Mouse (Mus musculus): ENCODE data around the gene Dpp10.
A peak's percentile ranks its signal among the peaks of the same experiment; 100 is the strongest.

The Dpp10 gene

DNA sequence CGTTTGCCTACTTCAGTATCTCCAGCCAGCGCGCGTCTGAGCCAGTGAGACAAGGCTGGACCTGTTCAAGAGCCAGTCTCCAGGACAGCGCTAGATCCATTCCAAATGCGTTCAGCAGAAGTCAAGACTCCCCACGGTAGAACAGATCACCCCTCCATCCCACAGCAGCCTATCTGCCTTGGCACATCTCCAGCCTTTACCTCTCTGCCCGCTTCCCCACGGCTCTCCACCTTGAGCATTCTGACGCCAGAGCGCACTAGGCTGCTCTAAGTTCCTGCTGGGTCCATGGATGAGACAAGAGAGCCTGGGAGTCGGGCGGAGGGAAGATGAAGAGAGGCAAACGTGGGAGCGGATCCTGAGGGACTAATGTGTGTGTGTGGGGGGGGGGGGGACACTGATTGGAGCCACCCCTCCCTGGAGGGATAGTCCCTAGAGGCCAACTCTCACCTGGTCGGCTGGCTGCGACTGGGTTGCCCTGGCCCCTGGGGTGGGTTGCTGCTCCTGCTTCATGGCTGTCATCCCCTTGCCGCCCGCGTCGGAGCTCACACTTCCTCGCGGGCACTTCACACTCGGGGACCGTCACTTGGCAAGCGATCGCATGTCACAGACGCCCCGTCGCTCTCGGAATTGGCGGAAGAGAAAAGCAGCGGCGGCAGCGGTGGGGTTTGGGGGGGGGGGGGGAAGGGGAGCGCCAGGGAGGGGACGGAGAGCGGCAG is at the start of gene Dpp10:
Gene Dpp10, minus strand, starts transcription at position 635 of the 716 bp plus-strand sequence.
- DNase-seq (ENCODE audit: low spot score in 2 of 2) = no peak

DNA sequence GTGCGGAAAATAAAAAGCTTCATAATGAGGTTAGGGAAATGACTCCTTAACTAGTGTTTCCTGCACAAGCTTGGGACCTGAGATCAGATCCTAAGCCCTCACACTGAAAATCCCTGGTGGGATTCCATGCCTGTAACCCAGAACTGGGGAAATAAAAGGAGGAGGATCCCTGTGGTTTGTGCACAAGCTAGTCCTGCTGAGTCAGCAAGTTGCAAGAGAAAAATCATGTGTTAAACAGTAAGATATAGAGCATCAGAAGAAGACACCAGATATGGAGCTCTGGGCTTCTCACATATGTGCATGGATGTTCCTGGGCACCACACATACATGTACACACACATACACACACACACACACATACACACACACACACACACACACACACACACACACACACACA is 3.2 kb upstream of the Dpp10 start:
- no peak for DNase-seq (ENCODE audit: low spot score in 2 of 2)

DNA sequence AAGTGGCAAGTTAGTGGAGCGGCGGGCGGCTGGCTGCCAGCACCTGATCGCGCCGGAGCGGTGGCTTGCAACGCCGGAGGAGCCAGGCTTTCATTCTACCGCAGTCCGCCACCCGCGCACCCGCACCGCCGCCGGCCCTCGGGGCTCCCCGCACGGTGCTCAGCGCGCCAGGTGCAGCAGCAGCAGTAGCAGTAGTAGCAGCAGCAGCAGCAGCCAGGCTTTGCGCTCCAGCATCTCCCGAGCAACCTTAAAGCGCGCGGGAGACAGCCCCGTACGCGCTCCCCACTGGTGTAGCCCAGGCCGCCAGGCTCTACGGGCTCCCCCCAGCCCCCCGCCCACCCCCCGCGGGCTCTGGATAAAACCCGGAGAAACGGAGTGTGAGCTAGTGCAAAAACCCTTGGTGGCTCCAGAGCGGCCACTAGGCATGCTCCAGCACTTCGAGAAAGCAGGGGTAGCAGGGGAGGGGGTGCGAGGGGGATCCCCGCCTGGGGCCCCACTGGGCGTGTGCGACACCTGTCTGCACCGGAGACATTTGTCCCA is 472 bp upstream of the Dpp10 start:
- DNase-seq (ENCODE audit: low spot score in 2 of 2) = no peak

DNA sequence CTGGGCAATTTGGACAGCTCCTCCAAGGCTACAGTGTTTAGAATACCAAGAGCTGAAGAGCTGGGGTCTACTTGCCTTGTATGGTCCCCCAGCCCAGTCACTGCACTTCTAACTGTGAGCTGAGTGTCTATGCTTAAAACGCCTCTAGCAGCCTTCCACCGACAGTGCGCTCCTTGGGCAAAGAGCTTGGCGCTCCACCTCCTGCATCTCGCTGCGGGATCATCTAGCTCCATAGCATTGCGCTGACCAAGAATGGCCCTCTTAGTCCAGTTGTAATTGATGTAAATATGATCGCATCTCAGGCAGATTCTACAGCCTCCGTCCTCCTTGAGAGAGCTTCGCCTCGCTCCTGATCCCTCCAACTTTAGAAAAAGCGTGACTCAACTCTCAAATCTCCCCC is 1.2 kb downstream of the Dpp10 start:
- DNase-seq (ENCODE audit: low spot score in 2 of 2) = no peak

DNA sequence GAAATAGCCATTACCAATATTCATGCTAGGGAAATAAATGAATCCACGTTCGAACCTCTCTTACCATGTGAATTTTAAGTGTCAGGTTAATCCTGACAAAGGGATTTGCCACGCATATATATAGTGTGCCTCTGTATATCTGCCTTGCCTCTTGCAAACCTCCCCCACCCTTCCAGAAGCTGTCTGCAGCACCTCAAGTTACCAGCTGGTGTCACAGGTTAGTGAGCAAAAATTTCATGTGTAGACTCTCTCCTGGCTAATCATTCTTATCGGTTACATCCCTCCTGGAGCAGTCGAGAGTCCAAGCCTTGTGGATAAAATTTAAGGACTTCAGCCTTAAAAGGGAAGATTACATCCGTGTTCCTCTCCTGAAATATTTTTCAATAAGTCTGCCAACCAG is 1.9 kb downstream of the Dpp10 start:
- no peak for DNase-seq (ENCODE audit: low spot score in 2 of 2)

DNA sequence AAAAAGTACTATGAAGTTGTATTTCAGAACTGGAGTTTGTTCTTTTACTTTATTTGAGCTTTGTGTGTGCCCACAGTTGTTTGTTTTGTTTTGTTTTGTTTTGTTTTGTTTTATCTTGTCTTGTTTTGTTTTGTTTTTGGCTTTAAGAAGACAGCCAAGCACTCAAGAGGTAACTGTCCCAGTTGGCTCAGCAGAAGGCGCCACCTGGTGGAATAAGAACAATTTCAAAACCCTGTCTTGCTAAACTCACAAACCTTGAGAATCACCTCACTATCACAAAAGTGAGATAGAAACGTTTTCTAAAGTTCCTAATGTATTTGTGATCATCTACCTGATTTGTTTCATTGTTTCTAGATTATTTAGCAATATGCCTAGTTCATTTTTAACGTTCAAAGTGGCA is 3.8 kb downstream of the Dpp10 start:
- DNase-seq (ENCODE audit: low spot score in 2 of 2) = no peak

DNA sequence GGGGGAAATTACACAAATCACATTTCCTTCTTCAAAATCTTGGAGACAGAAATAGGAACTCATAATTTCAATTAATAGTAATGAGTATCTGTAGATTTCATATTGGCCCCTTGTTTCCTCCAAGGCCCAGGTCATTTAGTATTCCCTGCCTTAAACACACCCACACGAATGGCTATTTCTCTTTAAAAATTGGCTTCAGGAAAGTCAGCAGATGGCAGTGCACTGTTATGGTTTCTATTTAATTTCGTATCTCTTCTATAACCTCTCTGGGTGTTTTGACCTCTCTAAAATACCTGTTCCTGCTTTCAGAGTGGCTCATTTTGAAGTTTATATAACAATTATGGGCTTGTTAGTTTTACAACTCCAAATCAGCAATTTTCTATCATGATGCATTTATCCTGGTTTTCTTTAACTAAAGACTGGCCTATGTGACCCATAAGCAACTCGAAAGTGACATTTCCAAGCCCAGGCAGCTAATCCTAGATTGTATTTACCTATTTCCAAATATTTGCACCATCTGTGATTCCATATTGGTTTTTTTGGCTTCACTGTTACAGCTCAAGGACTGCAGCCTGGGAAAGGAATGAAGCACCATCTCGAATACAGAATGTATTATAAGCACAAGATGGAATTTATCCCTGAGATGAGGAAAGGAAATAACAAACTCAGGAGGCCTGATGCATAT is 9.9 kb downstream of the Dpp10 start:
- no peak for DNase-seq (ENCODE audit: low spot score in 2 of 2)

DNA sequence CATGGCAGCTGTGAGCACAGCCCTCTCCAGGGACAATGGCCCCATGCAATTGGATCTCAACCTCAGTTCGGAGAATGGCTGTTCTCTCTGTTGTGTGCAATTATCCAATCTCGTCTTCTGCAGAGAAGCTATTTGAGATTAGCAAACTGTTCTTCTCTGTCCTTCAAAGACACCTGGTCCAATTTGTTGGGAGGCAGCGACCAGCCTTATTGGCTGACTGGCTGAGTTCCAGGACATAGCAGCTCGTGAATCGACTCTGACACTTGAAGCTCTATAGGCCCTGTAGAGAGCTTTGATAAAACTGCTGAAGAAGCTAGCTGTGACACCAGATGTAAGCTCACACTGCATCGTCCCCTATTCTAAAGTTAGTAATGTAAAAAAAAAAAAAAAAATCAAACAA is 12.7 kb downstream of the Dpp10 start:
- no peak for DNase-seq (ENCODE audit: low spot score in 2 of 2)

DNA sequence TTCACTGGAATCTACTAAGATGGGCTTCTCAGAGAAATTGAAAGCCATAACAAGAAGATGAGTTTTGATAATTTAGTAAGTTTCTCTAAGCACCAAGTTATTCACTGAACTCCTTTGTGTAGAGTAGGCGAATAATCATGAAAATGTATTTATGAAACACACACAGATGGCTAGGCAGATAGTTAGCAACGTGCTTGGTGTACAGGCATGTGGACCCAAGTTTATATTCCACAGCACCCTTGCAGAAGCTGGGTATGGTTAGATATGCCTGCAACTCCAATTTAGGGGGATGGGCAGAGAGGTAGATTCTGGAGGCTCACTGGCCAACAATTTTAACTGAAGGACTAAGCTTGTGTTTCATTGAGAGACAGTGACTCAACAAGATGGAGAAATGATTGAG is 13.4 kb downstream of the Dpp10 start:
- no peak for DNase-seq (ENCODE audit: low spot score in 2 of 2)

DNA sequence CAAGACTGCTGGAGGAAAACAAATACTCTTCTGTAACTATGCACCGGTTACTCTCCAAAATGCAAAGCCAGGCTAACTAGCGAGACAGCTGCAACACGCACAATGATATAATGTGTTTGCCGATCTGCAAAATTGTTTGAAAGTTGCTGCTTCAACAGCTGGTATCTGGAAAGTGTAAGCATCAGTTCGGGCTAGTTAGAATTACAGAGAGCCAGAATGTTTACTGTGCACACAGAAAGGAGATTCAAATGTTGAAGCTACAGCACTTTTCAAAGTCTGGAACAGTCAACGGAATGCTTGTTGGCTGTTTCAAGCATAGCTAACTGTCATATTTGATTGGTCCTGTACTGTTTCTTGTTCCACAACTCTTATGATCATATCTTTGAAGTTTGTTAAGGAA is 42.6 kb downstream of the Dpp10 start:
- DNase-seq (ENCODE audit: low spot score in 2 of 2) = no peak

DNA sequence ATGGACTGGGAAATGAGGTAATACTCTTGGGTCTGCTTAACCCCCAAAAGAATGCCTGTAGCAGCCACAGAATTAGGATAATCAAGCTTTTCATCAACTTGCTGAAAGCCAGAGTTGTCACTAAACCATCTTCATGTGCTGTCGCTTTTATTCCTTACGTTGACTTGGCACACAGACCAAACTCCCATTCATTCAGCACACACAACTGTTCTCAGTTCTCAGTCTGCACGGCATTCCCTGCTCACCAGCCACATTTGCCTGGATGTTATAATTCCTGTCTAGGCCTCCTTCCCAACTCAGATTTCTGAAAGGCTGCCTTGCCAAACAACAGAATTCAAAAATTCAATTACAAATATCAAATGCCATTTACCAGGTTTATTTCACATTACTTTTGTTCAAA is 49.6 kb downstream of the Dpp10 start:
- DNase-seq (ENCODE audit: low spot score in 2 of 2) = no peak

DNA sequence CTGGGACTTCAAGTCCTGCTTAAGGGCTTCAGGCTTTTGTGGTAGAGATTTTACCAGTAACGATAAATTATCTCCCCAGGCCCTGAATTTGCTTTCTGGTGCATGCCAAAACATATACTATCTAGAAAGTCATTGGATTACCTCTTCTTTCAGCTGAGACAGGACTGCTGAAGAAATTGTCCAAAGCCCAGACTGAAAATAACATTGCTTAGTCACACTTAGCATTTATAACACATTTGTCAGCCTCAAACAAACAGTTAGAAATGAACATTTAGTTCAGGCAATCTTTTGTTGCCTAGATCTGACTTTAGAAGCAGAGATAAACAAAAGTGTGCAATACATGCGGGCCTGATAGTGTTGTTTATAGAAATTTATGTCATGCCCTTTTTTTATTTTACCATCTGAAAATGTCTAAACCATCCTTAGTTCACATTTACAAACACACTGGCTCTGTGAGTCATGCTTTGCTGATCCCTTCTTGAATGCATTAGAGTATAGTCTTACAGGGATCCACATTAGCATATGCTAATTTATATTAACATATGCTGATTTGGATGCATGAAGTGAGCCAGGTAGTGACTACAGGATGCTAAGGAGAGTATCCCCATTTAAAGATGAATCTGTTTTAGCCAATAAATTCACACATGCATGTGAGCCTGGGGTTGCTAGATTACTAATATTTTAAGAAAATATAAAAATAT is 59.9 kb downstream of the Dpp10 start:
- DNase-seq (ENCODE audit: low spot score in 2 of 2) = no peak

DNA sequence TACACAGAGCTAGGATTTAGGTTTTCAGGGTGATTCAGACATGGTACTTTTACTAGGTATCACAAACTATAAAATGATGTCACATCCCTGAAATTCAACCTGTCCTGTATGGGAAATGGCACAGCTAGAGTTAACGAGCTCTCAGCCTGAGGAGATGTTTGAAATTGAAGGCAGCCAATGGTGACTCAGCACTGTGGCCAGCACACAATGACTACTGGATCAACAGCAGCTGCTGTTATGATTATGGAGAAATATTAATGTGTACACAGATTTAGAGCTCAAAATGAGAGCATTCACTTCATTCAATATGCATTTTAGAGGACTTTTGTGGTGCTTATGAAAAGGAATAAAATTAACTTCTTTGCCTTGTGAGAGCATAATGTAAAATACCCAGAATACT is 66.8 kb downstream of the Dpp10 start:
- no peak for DNase-seq (ENCODE audit: low spot score in 2 of 2)

DNA sequence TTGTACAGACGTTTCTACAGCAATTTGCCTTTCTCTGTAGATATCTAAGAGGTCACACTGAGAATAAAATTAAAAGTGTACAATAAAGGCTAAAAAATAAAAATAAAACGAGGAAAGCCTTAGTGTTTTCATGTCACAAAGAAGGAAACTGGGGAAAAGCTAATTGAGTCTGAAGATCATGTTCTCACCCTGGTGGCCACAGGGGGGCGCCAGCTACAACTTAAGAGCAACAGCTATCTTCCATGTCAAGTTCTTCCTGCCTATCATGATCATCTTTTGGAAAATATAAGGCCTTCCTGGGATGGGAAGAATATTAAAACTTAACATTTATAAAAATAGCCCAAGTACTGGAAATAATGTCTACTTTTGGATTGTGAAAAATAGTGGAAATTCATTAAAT is 70.7 kb downstream of the Dpp10 start:
- DNase-seq (ENCODE audit: low spot score in 2 of 2) = peak in 1 of 2 experiments; percentile 6

DNA sequence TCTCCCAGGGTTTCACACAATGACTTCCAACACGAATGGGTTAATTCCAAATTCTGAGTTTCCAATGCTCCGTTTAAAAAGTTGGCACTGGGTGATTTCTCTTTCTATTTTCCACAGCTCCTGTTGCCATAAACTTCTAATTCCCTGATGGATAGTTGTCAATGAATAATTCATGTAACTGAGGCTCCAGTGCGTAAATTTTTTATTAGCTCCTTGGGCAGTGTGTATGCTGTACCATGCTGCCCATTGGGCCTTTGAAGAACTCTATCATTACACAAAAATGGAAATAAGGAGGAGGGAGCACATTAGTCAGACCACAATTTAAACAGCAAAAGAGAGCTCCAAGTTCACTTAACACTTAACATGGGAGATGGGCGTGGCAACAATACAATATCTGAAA is 99.2 kb downstream of the Dpp10 start:
- DNase-seq (ENCODE audit: low spot score in 2 of 2) = no peak

DNA sequence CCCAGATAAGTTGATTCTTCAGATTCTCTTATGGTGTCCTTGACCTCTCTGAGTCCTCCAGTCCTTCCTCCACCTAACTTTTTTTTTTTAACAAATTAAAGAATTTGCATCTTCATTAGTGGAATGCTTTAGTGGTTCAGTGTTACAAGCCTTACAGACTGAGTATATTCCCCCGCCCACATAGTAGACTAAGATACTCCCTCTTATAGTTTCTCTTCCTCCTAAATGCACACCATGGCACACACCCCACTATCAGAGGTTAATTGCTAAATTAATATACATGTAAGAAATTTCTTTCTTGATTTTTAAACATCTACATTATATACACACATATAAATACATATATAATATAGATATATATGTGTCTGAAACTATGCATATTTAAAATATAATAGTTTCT is 104.5 kb downstream of the Dpp10 start:
- no peak for DNase-seq (ENCODE audit: low spot score in 2 of 2)

DNA sequence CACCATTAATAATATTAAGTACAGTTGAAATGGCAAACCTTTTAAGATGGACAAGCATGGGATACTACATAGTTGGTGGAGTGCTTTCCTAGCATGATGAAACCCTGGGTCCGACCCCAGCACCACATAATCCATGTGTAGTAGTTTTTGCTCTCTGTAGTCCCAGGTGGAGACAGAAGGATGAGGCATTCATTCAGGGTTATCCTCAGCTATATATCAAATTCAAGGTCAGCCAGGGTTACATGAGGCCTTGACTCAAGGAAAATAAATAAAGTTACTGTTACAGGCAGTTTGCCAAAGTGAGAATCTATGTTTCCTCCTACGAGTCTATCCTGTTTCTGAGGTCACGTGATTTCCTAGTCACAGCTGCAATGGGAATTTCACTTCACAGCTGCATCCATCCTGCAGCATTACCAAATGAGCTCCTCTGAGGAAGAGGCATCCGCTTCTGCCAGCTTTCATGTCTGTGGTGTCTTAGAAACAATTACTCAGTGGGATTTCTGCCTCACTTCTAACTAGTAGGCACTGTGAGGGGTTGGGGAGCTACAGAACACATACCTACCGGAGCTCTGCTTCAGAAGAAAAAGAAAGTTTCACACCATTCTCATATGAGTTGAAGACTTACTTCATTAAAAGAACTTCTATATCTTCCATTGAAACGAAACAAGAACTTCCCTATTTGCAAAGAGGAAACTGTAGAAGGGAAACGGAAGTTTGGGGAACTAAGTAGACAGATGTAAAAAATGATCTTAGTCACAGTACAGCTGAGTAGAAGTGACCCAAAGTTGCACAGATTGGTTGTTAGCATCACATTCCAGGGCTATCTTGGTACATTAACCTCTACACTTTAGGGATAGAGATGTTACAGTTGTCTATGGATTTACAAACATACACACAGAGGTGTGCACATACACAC is 111.3 kb downstream of the Dpp10 start:
- no peak for DNase-seq (ENCODE audit: low spot score in 2 of 2)

DNA sequence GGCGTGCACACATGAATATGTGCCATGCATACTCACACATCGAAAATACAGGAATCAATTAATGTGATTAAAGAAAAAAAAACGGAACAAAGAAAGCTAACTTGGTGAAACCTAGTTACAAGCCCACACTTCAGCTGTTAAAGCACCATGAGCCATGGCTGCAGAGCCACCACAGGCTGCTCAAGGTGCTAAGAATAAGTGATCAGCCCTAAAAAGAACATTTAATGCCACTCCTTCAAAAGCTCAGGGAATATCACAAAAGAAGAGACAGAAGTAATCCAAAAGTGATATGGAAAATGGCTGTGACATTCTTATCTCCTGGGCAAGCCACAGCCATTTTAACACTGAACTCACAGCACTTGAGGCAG is 117.4 kb downstream of the Dpp10 start:
- DNase-seq (ENCODE audit: low spot score in 2 of 2) = no peak

DNA sequence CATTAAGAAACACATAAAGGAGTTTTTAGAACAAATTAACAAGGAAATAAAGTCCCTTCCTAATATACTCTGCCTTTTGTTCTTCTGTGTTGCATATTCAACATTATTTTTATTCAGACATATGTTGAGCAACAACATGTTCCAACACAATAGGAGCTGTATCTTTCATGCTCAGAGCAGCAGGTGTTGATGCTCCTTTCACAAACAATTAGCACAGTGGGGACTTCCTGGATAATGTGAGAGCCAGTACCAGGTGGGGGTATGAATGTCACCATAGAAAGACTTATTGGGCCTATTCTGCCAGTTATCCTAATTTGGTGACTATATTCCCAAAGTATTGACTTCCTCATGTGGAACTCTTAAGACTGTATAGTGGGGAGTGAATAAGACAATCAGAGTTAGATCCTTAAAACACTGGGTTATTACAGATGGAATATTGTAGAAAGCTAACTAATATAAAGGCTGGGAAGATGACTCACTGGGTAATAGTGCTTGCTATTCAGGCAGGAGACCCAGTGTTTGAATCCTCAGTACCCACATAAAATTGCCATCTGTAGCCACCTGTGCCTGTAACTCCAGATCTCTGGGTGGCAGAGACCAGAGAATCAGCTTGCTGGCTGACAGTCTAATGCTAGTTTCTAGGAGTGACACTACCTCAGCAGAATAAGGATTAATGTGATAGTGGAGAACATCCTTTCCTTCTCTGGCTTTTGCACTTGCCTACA is 117.9 kb downstream of the Dpp10 start:
- DNase-seq (ENCODE audit: low spot score in 2 of 2) = no peak

DNA sequence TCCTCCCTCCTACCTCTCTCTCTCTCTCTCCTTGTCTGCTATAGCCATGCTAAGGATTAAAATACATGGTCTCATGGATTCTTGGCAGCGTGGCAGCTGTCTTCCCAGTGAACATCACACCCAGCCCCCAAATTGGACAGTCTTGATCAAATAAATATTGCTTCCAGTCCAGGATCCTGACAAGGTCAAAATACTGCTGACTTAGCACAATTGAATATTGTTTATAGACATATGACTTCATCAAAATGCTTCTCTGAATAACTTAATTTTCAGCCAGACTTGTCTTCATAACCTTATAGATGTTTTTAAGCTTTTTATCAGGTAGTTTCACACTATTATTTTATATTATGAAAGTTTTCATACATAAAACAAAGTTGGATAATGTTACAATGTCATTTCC is 120.5 kb downstream of the Dpp10 start:
- no peak for DNase-seq (ENCODE audit: low spot score in 2 of 2)

DNA sequence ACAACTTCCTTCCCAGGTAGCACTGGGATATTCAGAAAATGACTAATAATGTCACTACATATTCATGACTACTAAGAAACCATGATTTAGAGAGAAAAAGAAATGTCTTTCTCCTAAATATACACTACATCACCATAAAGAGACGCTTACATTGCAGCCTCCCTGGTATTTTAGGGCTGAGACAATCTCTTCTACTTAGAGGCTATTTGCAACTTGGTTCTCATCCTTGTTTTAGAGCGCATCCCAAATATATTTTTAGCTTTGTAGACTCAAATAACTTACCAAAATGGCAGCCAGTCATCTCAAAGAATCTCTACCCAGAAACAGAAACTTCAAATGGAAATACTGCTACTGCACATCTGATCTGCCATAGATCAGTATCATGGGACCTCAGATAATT is 121.5 kb downstream of the Dpp10 start:
- no peak for DNase-seq (ENCODE audit: low spot score in 2 of 2)

Measured in urinary bladder, postnatal 36 days (tissue).